Mouse (Mus musculus): ENCODE measurements around the gene Parp2. TPM values are rescaled to one million over a fixed set of nuclear protein-coding genes. Genes with fewer than 3 reads are reported as not detected.

The Parp2 gene
- polyA plus RNA-seq, 1 experiment from 2014 or later: 61.2 TPM

Other genes with a start within 250 kb of the Parp2 start
- gene Olfr744, start 193.0 kb upstream of the Parp2 start, polyA plus RNA-seq (2015; fragmentation: Nextera tagmentation; extraction: Ambion mirVana): not detected in 2 replicates
- gene Olfr745, start 168.5 kb upstream of the Parp2 start, polyA plus RNA-seq (2015; fragmentation: Nextera tagmentation; extraction: Ambion mirVana): not detected in 2 replicates
- gene Olfr746, start 160.8 kb upstream of the Parp2 start, polyA plus RNA-seq (2015; fragmentation: Nextera tagmentation; extraction: Ambion mirVana): not detected in 2 replicates
- not detected in 2 replicates for gene Olfr747, start 114.6 kb upstream of the Parp2 start, polyA plus RNA-seq (2015; fragmentation: Nextera tagmentation; extraction: Ambion mirVana)
- gene Olfr748, start 100.5 kb upstream of the Parp2 start, polyA plus RNA-seq (2015; fragmentation: Nextera tagmentation; extraction: Ambion mirVana): not detected in 2 replicates
- gene Olfr749, start 62.7 kb upstream of the Parp2 start, polyA plus RNA-seq (2015; fragmentation: Nextera tagmentation; extraction: Ambion mirVana): not detected in 2 replicates
- 69.0 and 74.1 TPM in 2 replicates for gene Ttc5, start 22.3 kb upstream of the Parp2 start, polyA plus RNA-seq (2015; fragmentation: Nextera tagmentation; extraction: Ambion mirVana)
- not detected in 2 replicates for gene Ccnb1ip1, start 109 bp upstream of the Parp2 start, polyA plus RNA-seq (2015; fragmentation: Nextera tagmentation; extraction: Ambion mirVana)
- gene Tep1, start 62.7 kb downstream of the Parp2 start, polyA plus RNA-seq (2015; fragmentation: Nextera tagmentation; extraction: Ambion mirVana): 5.3 and 6.2 TPM in 2 replicates
- gene Klhl33, start 89.7 kb downstream of the Parp2 start, polyA plus RNA-seq (2015; fragmentation: Nextera tagmentation; extraction: Ambion mirVana): 0.36 and 0.50 TPM in 2 replicates
- gene Osgep, start 117.1 kb downstream of the Parp2 start, polyA plus RNA-seq (2015; fragmentation: Nextera tagmentation; extraction: Ambion mirVana): 174 and 176 TPM in 2 replicates
- gene Apex1, start 117.1 kb downstream of the Parp2 start, polyA plus RNA-seq (2015; fragmentation: Nextera tagmentation; extraction: Ambion mirVana): 222 and 228 TPM in 2 replicates
- gene Pip4p1, start 123.0 kb downstream of the Parp2 start, polyA plus RNA-seq (2015; fragmentation: Nextera tagmentation; extraction: Ambion mirVana): 46.7 and 53.4 TPM in 2 replicates
- 68.1 and 69.5 TPM in 2 replicates for gene Pnp, start 123.2 kb downstream of the Parp2 start, polyA plus RNA-seq (2015; fragmentation: Nextera tagmentation; extraction: Ambion mirVana)
- not detected in 2 replicates for gene Gm49342, start 136.7 kb downstream of the Parp2 start, polyA plus RNA-seq (2015; fragmentation: Nextera tagmentation; extraction: Ambion mirVana)
- 0.38 and 0.76 TPM in 2 replicates for gene Pnp2, start 148.2 kb downstream of the Parp2 start, polyA plus RNA-seq (2015; fragmentation: Nextera tagmentation; extraction: Ambion mirVana)
- gene Rnase10, start 199.9 kb downstream of the Parp2 start, polyA plus RNA-seq (2015; fragmentation: Nextera tagmentation; extraction: Ambion mirVana): 0.25 and 0.28 TPM in 2 replicates
- not detected in 2 replicates for gene Rnase9, start 234.0 kb downstream of the Parp2 start, polyA plus RNA-seq (2015; fragmentation: Nextera tagmentation; extraction: Ambion mirVana)
- gene Rnase11, start 242.3 kb downstream of the Parp2 start, polyA plus RNA-seq (2015; fragmentation: Nextera tagmentation; extraction: Ambion mirVana): not detected in 2 replicates
- not detected in 2 replicates for gene Rnase12, start 249.8 kb downstream of the Parp2 start, polyA plus RNA-seq (2015; fragmentation: Nextera tagmentation; extraction: Ambion mirVana)

All from lung, embryonic 15.5 days (tissue).